ENCODE assay signal across 28 mouse cellular contexts in genomic region chr4:105090417-105090816, GRCm38 (mm10). TPM values are rescaled to one million over a fixed set of nuclear protein-coding genes. Genes with fewer than 3 reads are reported as not detected.
A peak's percentile ranks its signal among the peaks of the same experiment; 100 is the strongest.
DNase-seq lines count a peak whose midpoint lies in the region; ATAC-seq and TF ChIP-seq lines count a peak whose summit lies in the region.
"Had no signal": no experiment of that assay in that cellular context is flagged by ENCODE, and none has a peak within 500 bp of the region (broad histone marks: within the 10 kb centered on the region; RNA-seq: fewer than 3 reads in every experiment).

No protein-coding gene starts in this region.

- peaks cover 57% of the 10 kb centered on the region for H3K4me1 ChIP-seq in heart, embryonic 13.5 days
- peaks cover 21% of the 10 kb centered on the region for H3K4me1 ChIP-seq in heart, embryonic 16.5 days (ENCODE audit: control insufficient read depth, insufficient read depth, low read length)
- peaks cover 24% of the 10 kb centered on the region for H3K4me1 ChIP-seq in liver, adult 2 months (ENCODE audit: control insufficient read depth, insufficient read depth, low read length)
- H3K4me1 ChIP-seq in liver, embryonic 11.5 days (replicated peaks; ENCODE audit: control insufficient read depth, insufficient read depth, low read length) = no peaks in the 10 kb centered on the region
- H3K4me1 ChIP-seq: embryonic facial prominence, embryonic 12.5 days; embryonic facial prominence, embryonic 15.5 days; intestine, embryonic 15.5 days had no signal

- no peaks in the 10 kb centered on the region for H3K27me3 ChIP-seq in heart, embryonic 13.5 days (replicated peaks)
- H3K27me3 ChIP-seq in heart, embryonic 16.5 days (ENCODE audit: control insufficient read depth, insufficient read depth, low read length) = no peaks in the 10 kb centered on the region
- H3K27me3 ChIP-seq in liver, adult 2 months (ENCODE audit: control insufficient read depth, insufficient read depth, low read length) = no peaks in the 10 kb centered on the region
- no peaks in the 10 kb centered on the region for H3K27me3 ChIP-seq in liver, embryonic 11.5 days (replicated peaks; ENCODE audit: control insufficient read depth, insufficient read depth, low read length)
- H3K27me3 ChIP-seq: CH12.LX; embryonic facial prominence, embryonic 12.5 days; embryonic facial prominence, embryonic 15.5 days; hindbrain, embryonic 12.5 days; hindbrain, embryonic 15.5 days; intestine, embryonic 15.5 days had no signal

- no peak for ATAC-seq in heart, embryonic 13.5 days (ENCODE audit: extremely low read depth, insufficient number of reproducible peaks, low FRiP score, low TSS enrichment)
- ATAC-seq in heart, embryonic 16.5 days (replicated peaks; ENCODE audit: extremely low read depth, insufficient read depth, low FRiP score) = no peak
- ATAC-seq in liver, embryonic 11.5 days (replicated peaks; ENCODE audit: low FRiP score) = no peak
- ATAC-seq: forebrain, embryonic 14.5 days; forebrain, postnatal 0 days; intestine, embryonic 15.5 days had no signal

- no peak overlapping the region for H3K4me2 ChIP-seq in heart, embryonic 13.5 days
- H3K4me2 ChIP-seq in heart, embryonic 16.5 days (ENCODE audit: low read depth, low read length) = no peak overlapping the region
- H3K4me2 ChIP-seq in liver, embryonic 11.5 days = no peak overlapping the region
- H3K4me2 ChIP-seq: embryonic facial prominence, embryonic 12.5 days; embryonic facial prominence, embryonic 15.5 days; hindbrain, embryonic 12.5 days; hindbrain, embryonic 15.5 days; intestine, embryonic 15.5 days had no signal

- peaks cover 26% of the 10 kb centered on the region for H3K79me2 ChIP-seq in liver, adult 2 months (ENCODE audit: control insufficient read depth, insufficient read depth, low read length)

- WGBS in heart, embryonic 13.5 days = 59% methylated on average over 5 of the region's 5 CpGs
- 55% methylated on average over 5 of the region's 5 CpGs for WGBS in heart, embryonic 16.5 days
- 83% methylated on average over 5 of the region's 5 CpGs for WGBS in liver, adult 2 months
- WGBS in liver, embryonic 11.5 days = 82% methylated on average over 5 of the region's 5 CpGs

- H3K4me3 ChIP-seq in heart, embryonic 13.5 days = no peak overlapping the region
- H3K4me3 ChIP-seq in heart, embryonic 16.5 days (ENCODE audit: low read length) = no peak overlapping the region
- no peak overlapping the region for H3K4me3 ChIP-seq in liver, adult 2 months (ENCODE audit: insufficient read depth, low read depth, low read length)
- H3K4me3 ChIP-seq in liver, embryonic 11.5 days (ENCODE audit: low read depth, low read length) = no peak overlapping the region
- H3K4me3 ChIP-seq: embryonic facial prominence, embryonic 12.5 days; embryonic facial prominence, embryonic 15.5 days; hindbrain, embryonic 12.5 days; hindbrain, embryonic 15.5 days; intestine, embryonic 15.5 days had no signal

- no peak for TF ChIP-seq CTCF in liver, adult 2 months (IDR thresholded peaks at IDR 0.05; ENCODE audit: low read depth, low read length)

- intact Hi-C loops in heart, postnatal 36 days (cut with DNase I) = no loop called here
- intact Hi-C loops in heart, postnatal 10 days (cut with DNase I) = no loop called here

- DNase-seq in heart, adult 11 months = peak; percentile 84
- no peak for DNase-seq in heart, postnatal 4 days
- DNase-seq in heart, postnatal 36 days = no peak
- DNase-seq in heart, postnatal 10 days = no peak
- no peak for DNase-seq in liver, adult 2 months (ENCODE audit: extremely low read depth, low read depth, low spot score)
- DNase-seq in liver, embryonic 11.5 days (ENCODE audit: low spot score) = no peak
- DNase-seq: adrenal gland, adult 2 months; adrenal gland, postnatal 14 days; B cell, adult 2 months; cerebellum, adult 11 months; cerebellum, adult 2 months; cerebellum, adult 9-11 months; cerebellum, postnatal 25 days; forebrain, postnatal 0 days; gastrocnemius, postnatal 10 days; gastrocnemius, postnatal 36 days; kidney, adult 18-20 months; kidney, adult 9 months had no signal

- H3K27ac ChIP-seq in heart, embryonic 13.5 days (replicated peaks) = peak overlapping the region; percentile 38
- peak overlapping the region; percentile 52 for H3K27ac ChIP-seq in heart, embryonic 16.5 days (ENCODE audit: low read length)
- H3K27ac ChIP-seq in liver, adult 2 months (replicated peaks; ENCODE audit: insufficient read depth, low read depth, low read length) = peak overlapping the region; percentile 64
- H3K27ac ChIP-seq in liver, embryonic 11.5 days (ENCODE audit: low read depth, low read length) = no peak overlapping the region
- H3K27ac ChIP-seq: embryonic facial prominence, embryonic 12.5 days; embryonic facial prominence, embryonic 15.5 days; hindbrain, embryonic 12.5 days; hindbrain, embryonic 15.5 days; intestine, embryonic 15.5 days had no signal

- no peak overlapping the region for H3K9ac ChIP-seq in heart, embryonic 13.5 days
- no peak overlapping the region for H3K9ac ChIP-seq in heart, embryonic 16.5 days (ENCODE audit: low read length)
- no peak overlapping the region; the same call in 1 of the 2 replicates for H3K9ac ChIP-seq in liver, adult 2 months (ENCODE audit: low read depth, low read length)
- no peak overlapping the region for H3K9ac ChIP-seq in liver, embryonic 11.5 days (ENCODE audit: low read depth, low read length)
- H3K9ac ChIP-seq: embryonic facial prominence, embryonic 12.5 days; embryonic facial prominence, embryonic 15.5 days; forebrain, postnatal 0 days; hindbrain, embryonic 12.5 days; hindbrain, embryonic 15.5 days; intestine, embryonic 15.5 days had no signal

- no peak for TF ChIP-seq POLR2A in liver, adult 2 months (IDR thresholded peaks at IDR 0.05; ENCODE audit: extremely low read depth, insufficient read depth, low read length)

- no peaks in the 10 kb centered on the region for H3K9me3 ChIP-seq in heart, embryonic 13.5 days
- no peaks in the 10 kb centered on the region for H3K9me3 ChIP-seq in heart, embryonic 16.5 days (replicated peaks; ENCODE audit: control insufficient read depth, low read length)
- no peaks in the 10 kb centered on the region for H3K9me3 ChIP-seq in liver, embryonic 11.5 days (ENCODE audit: control insufficient read depth, low read length)
- H3K9me3 ChIP-seq: embryonic facial prominence, embryonic 12.5 days; embryonic facial prominence, embryonic 15.5 days; hindbrain, embryonic 12.5 days; hindbrain, embryonic 15.5 days; intestine, embryonic 15.5 days had no signal

- H3K36me3 ChIP-seq in heart, embryonic 13.5 days = no peaks in the 10 kb centered on the region
- H3K36me3 ChIP-seq in heart, embryonic 16.5 days (ENCODE audit: control insufficient read depth, insufficient read depth) = no peaks in the 10 kb centered on the region
- H3K36me3 ChIP-seq in liver, adult 2 months (ENCODE audit: control insufficient read depth, insufficient read depth, low read length) = no peaks in the 10 kb centered on the region
- no peaks in the 10 kb centered on the region for H3K36me3 ChIP-seq in liver, embryonic 11.5 days (ENCODE audit: control insufficient read depth, insufficient read depth, low read length)
- H3K36me3 ChIP-seq: embryonic facial prominence, embryonic 12.5 days; embryonic facial prominence, embryonic 15.5 days; G1E; hindbrain, embryonic 12.5 days; hindbrain, embryonic 15.5 days; intestine, embryonic 15.5 days had no signal

RNA-seq across cellular contexts. Expression of gene Prkaa2, which starts 19.3 kb away (rescaled TPM):
- total RNA-seq in heart, postnatal 4 days (2021) = 10 to 100 TPM; 88.5 to 89.9 TPM
- polyA plus RNA-seq in heart, embryonic 13.5 days (2015; fragmentation: Nextera tagmentation; extraction: Ambion mirVana) = 30.5 and 33.9 TPM in 2 replicates
- total RNA-seq in heart, postnatal 36 days (2021) = 10 to 100 TPM; 76.0 to 78.1 TPM
- 45.3 and 49.7 TPM in 2 replicates for polyA plus RNA-seq in heart, embryonic 16.5 days (2015; fragmentation: Nextera tagmentation; extraction: Ambion mirVana)
- 10 to 100 TPM; 71.3 to 81.0 TPM for total RNA-seq in heart, postnatal 10 days (2021)
- 21.3 and 24.9 TPM in 2 replicates for total RNA-seq in liver, adult 2 months (2014; rRNA removed)
- 8.2 and 11.3 TPM in 2 replicates for polyA plus RNA-seq in liver, adult 2 months (2012; rRNA removed)
- polyA plus RNA-seq in liver, embryonic 11.5 days (2014; fragmentation: Nextera tagmentation; extraction: Ambion mirVana) = 0.56 and 0.99 TPM in 2 replicates
- polyA plus RNA-seq: G1E had no signal
